Mouse (Mus musculus) cortical plate, adult 2 months (tissue): Measurements from ENCODE around the gene Limch1. TPM values are rescaled to one million over a fixed set of nuclear protein-coding genes. Genes with fewer than 3 reads are reported as not detected.

Source experiments
- H3K27ac ChIP-seq: fragments of 200-500 bp; 2 replicates; pipeline ENCODE4 v1.5.1; 2012; ENCODE audit warnings: low read length, control low read depth, inconsistent platforms; ENCODE audit not compliant: insufficient read depth
- H3K4me1 ChIP-seq: fragments of 200-500 bp; 2 replicates; pipeline ENCODE4 v1.6.1; 2011; ENCODE audit warnings: low read length; ENCODE audit not compliant: control insufficient read depth, insufficient read depth
- H3K4me3 ChIP-seq: fragments of 200-500 bp; 2 replicates; pipeline ENCODE4 v1.5.1; 2011; ENCODE audit warnings: mild to moderate bottlenecking, low read length, control low read depth; ENCODE audit not compliant: insufficient read depth
- CTCF ChIP-seq: fragments of 200-500 bp; IDR thresholded peaks from 2 replicates; pipeline ENCODE4 v1.5.1; 2011; ENCODE audit warnings: mild to moderate bottlenecking, control low read depth, low read length; ENCODE audit not compliant: insufficient read depth; ENCODE audit errors: extremely low read depth
- POLR2A ChIP-seq: fragments of 200-500 bp; IDR thresholded peaks from 2 replicates; pipeline ENCODE4 v1.6.1; 2011; ENCODE audit warnings: mild to moderate bottlenecking, low read length, control low read depth; ENCODE audit not compliant: insufficient read depth; ENCODE audit errors: extremely low read depth
- polyA plus RNA-seq: library from polyadenylated mRNA; depleted of rRNA; stranded (reverse); fragments of >200 nt; gene quantifications from 2 replicates; pipeline ENCODE4 v1.2.3, GENCODE M21; 2012

Limch1 gene
- polyA plus RNA-seq, 1 experiment = 56.3 TPM

GRCm38 (mm10) chr5:66798591-66799003 is 53.0 kb downstream of the Limch1 start:
- Histone ChIP-seq H3K4me3 (no peak overlapping the region), H3K4me1 (peaks cover 2% of the 10 kb centered on the region), H3K27ac (no peak overlapping the region)
- TF ChIP-seq POLR2A = no peak
- TF ChIP-seq CTCF = no peak

GRCm38 (mm10) chr5:66800243-66800642 is 54.6 kb downstream of the Limch1 start:
- peaks cover 2% of the 10 kb centered on the region for H3K4me1 ChIP-seq
- TF ChIP-seq CTCF (no peak), POLR2A (no peak)
- H3K27ac ChIP-seq = no peak overlapping the region
- H3K4me3 ChIP-seq = no peak overlapping the region

GRCm38 (mm10) chr5:66800977-66801376 is 55.4 kb downstream of the Limch1 start:
- Histone ChIP-seq H3K27ac (no peak overlapping the region), H3K4me3 (no peak overlapping the region), H3K4me1 (peaks cover 2% of the 10 kb centered on the region)
- TF ChIP-seq CTCF (no peak), POLR2A (no peak)

GRCm38 (mm10) chr5:66802196-66802595 is 56.6 kb downstream of the Limch1 start:
- Histone ChIP-seq H3K4me1 (peaks cover 2% of the 10 kb centered on the region), H3K27ac (no peak overlapping the region), H3K4me3 (no peak overlapping the region)
- TF ChIP-seq CTCF = no peak
- no peak for TF ChIP-seq POLR2A

GRCm38 (mm10) chr5:66806335-66806734 is 60.7 kb downstream of the Limch1 start:
- no peak overlapping the region for H3K4me3 ChIP-seq
- no peak overlapping the region for H3K27ac ChIP-seq
- no peak for TF ChIP-seq CTCF
- no peak for TF ChIP-seq POLR2A
- H3K4me1 ChIP-seq = no peaks in the 10 kb centered on the region; the same call in 1 of the 2 replicates

GRCm38 (mm10) chr5:66807737-66808136 is 62.1 kb downstream of the Limch1 start:
- TF ChIP-seq POLR2A (no peak), CTCF (no peak)
- no peak overlapping the region for H3K4me3 ChIP-seq

GRCm38 (mm10) chr5:66809016-66809570 is 63.5 kb downstream of the Limch1 start:
- Histone ChIP-seq H3K27ac (no peak overlapping the region), H3K4me3 (no peak overlapping the region), H3K4me1 (no peaks in the 10 kb centered on the region; the same call in 1 of the 2 replicates)
- TF ChIP-seq CTCF = no peak
- no peak for TF ChIP-seq POLR2A

More at GRCm38 (mm10) chr5:66807737-66808136, 62.1 kb downstream of the Limch1 start:
- Histone ChIP-seq H3K4me1 (no peaks in the 10 kb centered on the region; the same call in 1 of the 2 replicates), H3K27ac (no peak overlapping the region)

- no peaks in the 10 kb centered on the region; the same call in 1 of the 2 replicates for H3K4me1 ChIP-seq
- no peak for TF ChIP-seq CTCF
- no peak for TF ChIP-seq POLR2A
- no peak overlapping the region for H3K4me3 ChIP-seq
- H3K27ac ChIP-seq = no peak overlapping the region
Measured at GRCm38 (mm10) chr5:66810396-66810795, 64.8 kb downstream of the Limch1 start.

GRCm38 (mm10) chr5:66814674-66815073 is 69.0 kb downstream of the Limch1 start:
- Histone ChIP-seq H3K4me1 (no peaks in the 10 kb centered on the region), H3K4me3 (no peak overlapping the region), H3K27ac (no peak overlapping the region)
- no peak for TF ChIP-seq POLR2A
- no peak for TF ChIP-seq CTCF

- Histone ChIP-seq H3K4me1 (no peaks in the 10 kb centered on the region), H3K27ac (no peak overlapping the region), H3K4me3 (no peak overlapping the region)
- no peak for TF ChIP-seq CTCF
- no peak for TF ChIP-seq POLR2A
Measured at GRCm38 (mm10) chr5:66815877-66816276, 70.2 kb downstream of the Limch1 start.
